Mouse (Mus musculus) adrenal gland, adult (tissue): ENCODE measurements at regions not wholly inside any gene's neighbourhood (a gene's known extent, or its start where the extent isn't known, plus 50 kb on each side); places are given as distances from the start of the nearest gene placed in this dataset.

Experiments used
- DNase-seq, 2 experiments: peaks; one replicate each; pipeline ENCODE4 v3.0.0; 2022 to 2023; ENCODE audit warnings: low spot score in 1 of 2; ENCODE audit not compliant: inconsistent age in 2 of 2

- DNase-seq, result no peak
Observed at GRCm38 (mm10) chr12:10209841-10210240, 159.9 kb upstream of the Nt5c1b start.

GRCm38 (mm10) chr12:10222821-10223220, 147.0 kb upstream of the Nt5c1b start:
- DNase-seq, result no peak

- peak in 1 of 2 experiments; percentile 51 for DNase-seq
Observed at GRCm38 (mm10) chr12:10223832-10224231, 145.9 kb upstream of the Nt5c1b start.

- DNase-seq, result no peak
Observed at GRCm38 (mm10) chr12:10231144-10231543, 138.6 kb upstream of the Nt5c1b start.

GRCm38 (mm10) chr12:10231683-10232082, 138.1 kb upstream of the Nt5c1b start:
- no peak for DNase-seq

- DNase-seq, result no peak
Observed at GRCm38 (mm10) chr12:10248110-10248509, 121.7 kb upstream of the Nt5c1b start.

GRCm38 (mm10) chr12:10256385-10256784, 113.4 kb upstream of the Nt5c1b start:
- DNase-seq, result no peak

- no peak for DNase-seq
Observed at GRCm38 (mm10) chr12:10266201-10266600, 103.6 kb upstream of the Nt5c1b start.

GRCm38 (mm10) chr12:10272038-10272437, 97.7 kb upstream of the Nt5c1b start:
- DNase-seq, result no peak

- no peak for DNase-seq
Observed at GRCm38 (mm10) chr12:10275226-10275625, 94.5 kb upstream of the Nt5c1b start.

GRCm38 (mm10) chr12:10292646-10293045, 77.1 kb upstream of the Nt5c1b start:
- no peak for DNase-seq

GRCm38 (mm10) chr12:10305970-10306369, 63.8 kb upstream of the Nt5c1b start:
- DNase-seq, result no peak
